Mouse (Mus musculus) erythroblast, embryonic 14.5 days (primary cell): Measurements from ENCODE around the gene Cyp4v3.

ENCODE experiments used
- GATA1 ChIP-seq: IDR thresholded peaks from 2 replicates; pipeline ENCODE4 v1.6.1; 2012; ENCODE audit warnings: low read length, inconsistent platforms, mixed read lengths
- TAL1 ChIP-seq: IDR thresholded peaks from 3 replicates; pipeline ENCODE4 v1.6.1; 2012; ENCODE audit warnings: low read length, inconsistent platforms, mixed read lengths

DNA sequence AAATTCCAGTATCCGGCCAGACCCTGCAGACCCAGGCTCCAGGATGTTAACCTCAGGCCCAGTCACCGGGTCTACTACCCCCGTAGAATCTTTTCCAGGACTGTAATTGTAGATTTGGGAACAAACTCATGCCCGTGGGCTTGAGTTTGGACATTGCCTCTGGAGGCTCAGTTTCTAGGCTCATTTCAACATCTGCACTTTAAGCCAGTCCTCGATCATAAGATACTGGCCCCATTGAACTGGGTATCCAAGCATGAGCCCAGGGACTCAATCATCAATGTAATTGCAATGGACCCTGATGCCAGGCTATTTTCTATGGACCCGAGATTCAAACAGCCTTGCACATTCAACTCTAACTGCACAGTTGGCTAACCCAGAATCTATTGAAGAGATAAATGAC lies 37.7 kb downstream of the Cyp4v3 start:
- TF ChIP-seq TAL1 (no peak), GATA1 (no peak)
